In genomic region chr2:145292816-145293215, GRCm38 (mm10) we compare ENCODE assay signal across 25 mouse cellular contexts.
DNase-seq lines count a peak whose midpoint lies in the region; ATAC-seq lines count a peak whose summit lies in the region.
"Had no signal": no experiment of that assay in that cellular context is flagged by ENCODE, and none has a peak within 500 bp of the region (broad histone marks: within the 10 kb centered on the region; RNA-seq: fewer than 3 reads in every experiment).

No protein-coding gene starts in this region.

- peak overlapping the region; percentile 9; the same call in 1 of the 2 replicates for H3K27ac ChIP-seq in intestine, embryonic 14.5 days (ENCODE audit: low read depth)
- no peak overlapping the region for H3K27ac ChIP-seq in intestine, embryonic 16.5 days (ENCODE audit: low read length)
- H3K27ac ChIP-seq in neural tube, embryonic 14.5 days (ENCODE audit: low read depth, low read length): peak overlapping the region; percentile 0; the same call in 1 of the 2 replicates
- H3K27ac ChIP-seq in neural tube, embryonic 15.5 days (replicated peaks): no peak overlapping the region
- H3K27ac ChIP-seq in embryonic facial prominence, embryonic 14.5 days (replicated peaks; ENCODE audit: low read depth, low read length): 0 out of 2 replicates have a peak overlapping the region, but pooled peaks have one; percentile 56
- H3K27ac ChIP-seq: forebrain, embryonic 15.5 days; heart, embryonic 13.5 days; layer of hippocampus, adult 2 months; limb, embryonic 12.5 days; liver, embryonic 14.5 days had no signal

- H3K4me2 ChIP-seq in intestine, embryonic 14.5 days (ENCODE audit: low read length): no peak overlapping the region
- H3K4me2 ChIP-seq in intestine, embryonic 16.5 days (ENCODE audit: low read depth, low read length): no peak overlapping the region
- no peak overlapping the region for H3K4me2 ChIP-seq in neural tube, embryonic 14.5 days (ENCODE audit: low read depth, low read length)
- H3K4me2 ChIP-seq in neural tube, embryonic 15.5 days: no peak overlapping the region
- no peak overlapping the region for H3K4me2 ChIP-seq in embryonic facial prominence, embryonic 14.5 days (ENCODE audit: low read depth, low read length)
- H3K4me2 ChIP-seq: forebrain, embryonic 15.5 days; heart, embryonic 13.5 days; limb, embryonic 12.5 days; lung, embryonic 14.5 days had no signal

- H3K9me3 ChIP-seq in intestine, embryonic 14.5 days (ENCODE audit: control insufficient read depth, low read length): no peaks in the 10 kb centered on the region
- H3K9me3 ChIP-seq in intestine, embryonic 16.5 days (ENCODE audit: control insufficient read depth, low read length): no peaks in the 10 kb centered on the region
- H3K9me3 ChIP-seq in neural tube, embryonic 14.5 days (ENCODE audit: control insufficient read depth, low read length): no peaks in the 10 kb centered on the region
- H3K9me3 ChIP-seq in neural tube, embryonic 15.5 days (replicated peaks): no peaks in the 10 kb centered on the region
- H3K9me3 ChIP-seq in embryonic facial prominence, embryonic 14.5 days (ENCODE audit: control insufficient read depth, low read length): no peaks in the 10 kb centered on the region
- H3K9me3 ChIP-seq: forebrain, embryonic 15.5 days; heart, embryonic 13.5 days; limb, embryonic 12.5 days had no signal

- H3K4me1 ChIP-seq in intestine, embryonic 14.5 days (replicated peaks; ENCODE audit: control insufficient read depth, insufficient read depth, low read length): no peaks in the 10 kb centered on the region; the same call in 1 of the 2 replicates
- H3K4me1 ChIP-seq in intestine, embryonic 16.5 days (ENCODE audit: control insufficient read depth, insufficient read depth, low read length): no peaks in the 10 kb centered on the region
- peaks cover 6% of the 10 kb centered on the region; the same call in 1 of the 2 replicates for H3K4me1 ChIP-seq in neural tube, embryonic 14.5 days (ENCODE audit: control insufficient read depth, insufficient read depth, low read length)
- peaks cover 6% of the 10 kb centered on the region; the same call in 1 of the 2 replicates for H3K4me1 ChIP-seq in neural tube, embryonic 15.5 days
- peaks cover 6% of the 10 kb centered on the region for H3K4me1 ChIP-seq in embryonic facial prominence, embryonic 14.5 days (ENCODE audit: control insufficient read depth, insufficient read depth, low read length)
- H3K4me1 ChIP-seq: forebrain, embryonic 15.5 days; heart, embryonic 13.5 days had no signal

- H3K9ac ChIP-seq in intestine, embryonic 14.5 days (ENCODE audit: low read length): no peak overlapping the region
- no peak overlapping the region for H3K9ac ChIP-seq in intestine, embryonic 16.5 days (ENCODE audit: low read depth, low read length)
- H3K9ac ChIP-seq in neural tube, embryonic 14.5 days (replicated peaks; ENCODE audit: low read depth, low read length): no peak overlapping the region
- H3K9ac ChIP-seq in neural tube, embryonic 15.5 days (replicated peaks): no peak overlapping the region
- H3K9ac ChIP-seq in embryonic facial prominence, embryonic 14.5 days (ENCODE audit: low read depth, low read length): no peak overlapping the region
- H3K9ac ChIP-seq: forebrain, embryonic 15.5 days; heart, embryonic 13.5 days; limb, embryonic 12.5 days; liver, embryonic 14.5 days; lung, embryonic 14.5 days had no signal

- no peak overlapping the region for H3K4me3 ChIP-seq in intestine, embryonic 14.5 days (ENCODE audit: low read depth, low read length)
- H3K4me3 ChIP-seq in intestine, embryonic 16.5 days (ENCODE audit: low read length): no peak overlapping the region
- H3K4me3 ChIP-seq in neural tube, embryonic 14.5 days (ENCODE audit: low read depth, low read length): no peak overlapping the region
- no peak overlapping the region for H3K4me3 ChIP-seq in neural tube, embryonic 15.5 days (replicated peaks)
- H3K4me3 ChIP-seq in embryonic facial prominence, embryonic 14.5 days (ENCODE audit: low read depth, low read length): no peak overlapping the region
- H3K4me3 ChIP-seq: forebrain, embryonic 15.5 days; heart, embryonic 13.5 days; layer of hippocampus, adult 2 months; limb, embryonic 12.5 days had no signal

- no peaks in the 10 kb centered on the region for H3K36me3 ChIP-seq in intestine, embryonic 14.5 days (ENCODE audit: control insufficient read depth, insufficient read depth, low read length)
- H3K36me3 ChIP-seq in intestine, embryonic 16.5 days (ENCODE audit: control insufficient read depth, insufficient read depth, low read length): no peaks in the 10 kb centered on the region
- H3K36me3 ChIP-seq in neural tube, embryonic 14.5 days (ENCODE audit: control insufficient read depth, insufficient read depth, low read length): no peaks in the 10 kb centered on the region
- no peaks in the 10 kb centered on the region for H3K36me3 ChIP-seq in neural tube, embryonic 15.5 days
- H3K36me3 ChIP-seq in embryonic facial prominence, embryonic 14.5 days (ENCODE audit: control insufficient read depth, insufficient read depth, low read length): no peaks in the 10 kb centered on the region
- H3K36me3 ChIP-seq: forebrain, embryonic 15.5 days; heart, embryonic 13.5 days; limb, embryonic 12.5 days had no signal

- no peak for DNase-seq in intestine, embryonic 14.5 days (ENCODE audit: low spot score)
- peak; percentile 78 for DNase-seq in embryonic facial prominence, embryonic 14.5 days (ENCODE audit: low spot score)
- no peak for DNase-seq in thymus, postnatal 14 days
- no peak for DNase-seq in frontal cortex, adult 2 months (ENCODE audit: extremely low spot score in 1 of 2, low spot score in 1 of 2)
- DNase-seq: adrenal gland, postnatal 25 days; cerebellum, adult 9-10 months; gastrocnemius, postnatal 14 days; heart, adult 18-20 months; heart, postnatal 14 days; kidney, adult 8-10 months; kidney, postnatal 14 days; layer of hippocampus, postnatal 36 days; lung, embryonic 14.5 days; lung, postnatal 36 days; right cerebral cortex, adult 18-20 months; right cerebral cortex, postnatal 4 days; thymus, postnatal 25 days had no signal

- whole genome bisulfite sequencing in intestine, embryonic 14.5 days: 11% methylated on average over 1 of the region's 1 CpGs
- WGBS in intestine, embryonic 16.5 days: 8% methylated on average over 1 of the region's 1 CpGs
- 0% methylated on average over 1 of the region's 1 CpGs for WGBS in neural tube, embryonic 14.5 days
- 6% methylated on average over 1 of the region's 1 CpGs for WGBS in neural tube, embryonic 15.5 days
- WGBS in embryonic facial prominence, embryonic 14.5 days: 0% methylated on average over 1 of the region's 1 CpGs

- no peaks in the 10 kb centered on the region for H3K27me3 ChIP-seq in intestine, embryonic 14.5 days (replicated peaks; ENCODE audit: control insufficient read depth, insufficient read depth, low read length)
- H3K27me3 ChIP-seq in intestine, embryonic 16.5 days (replicated peaks; ENCODE audit: control insufficient read depth, insufficient read depth, low read length): no peaks in the 10 kb centered on the region
- H3K27me3 ChIP-seq in neural tube, embryonic 14.5 days (ENCODE audit: control insufficient read depth, insufficient read depth, low read length): no peaks in the 10 kb centered on the region
- H3K27me3 ChIP-seq in neural tube, embryonic 15.5 days (replicated peaks): no peaks in the 10 kb centered on the region
- no peaks in the 10 kb centered on the region for H3K27me3 ChIP-seq in embryonic facial prominence, embryonic 14.5 days (replicated peaks; ENCODE audit: control insufficient read depth, insufficient read depth, low read length)
- H3K27me3 ChIP-seq: forebrain, embryonic 15.5 days; heart, embryonic 13.5 days; limb, embryonic 12.5 days had no signal

- ATAC-seq in intestine, embryonic 14.5 days (replicated peaks; ENCODE audit: low FRiP score, low TSS enrichment, low read depth): no peak
- ATAC-seq in intestine, embryonic 16.5 days: no peak
- peak; percentile 73 for ATAC-seq in neural tube, embryonic 14.5 days (ENCODE audit: low read depth)
- no peak for ATAC-seq in neural tube, embryonic 15.5 days (ENCODE audit: low FRiP score)
- peak; percentile 70 for ATAC-seq in embryonic facial prominence, embryonic 14.5 days (ENCODE audit: low read depth)
- ATAC-seq: forebrain, embryonic 15.5 days had no signal

Comparison
In these comparisons a context has a peak if more than half of its experiments do, and no peak if none do; other contexts are left out.
1. ATAC-seq: peak in neural tube, embryonic 14.5 days (single experiment) and embryonic facial prominence, embryonic 14.5 days (single experiment); none in intestine, embryonic 14.5 days (single experiment), intestine, embryonic 16.5 days (single experiment) and neural tube, embryonic 15.5 days (single experiment).
2. H3K27ac ChIP-seq: peak in intestine, embryonic 14.5 days (single experiment), neural tube, embryonic 14.5 days (single experiment) and embryonic facial prominence, embryonic 14.5 days (single experiment); none in intestine, embryonic 16.5 days (single experiment) and neural tube, embryonic 15.5 days (single experiment).